Mouse (Mus musculus) heart, postnatal 36 days (tissue): ENCODE measurements at regions not wholly inside any gene's neighbourhood (a gene's known extent, or its start where the extent isn't known, plus 50 kb on each side); places are given as distances from the start of the nearest gene placed in this dataset.
"Not testable (repeated sequence)": the region's sequence is repeated elsewhere in the genome, so short reads cannot be mapped to it uniquely, and the experiment has no call there.

ENCODE experiments used
- DNase-seq, 2 experiments: peaks; one replicate each; pipeline ENCODE4 v3.0.0; 2021 to 2022
- intact Hi-C: fragments of 180-260 bp; cut with DNase I; formaldehyde crosslinking; loops from one replicate; pipeline ENCODE4 v1.15.1; 2025

DNA sequence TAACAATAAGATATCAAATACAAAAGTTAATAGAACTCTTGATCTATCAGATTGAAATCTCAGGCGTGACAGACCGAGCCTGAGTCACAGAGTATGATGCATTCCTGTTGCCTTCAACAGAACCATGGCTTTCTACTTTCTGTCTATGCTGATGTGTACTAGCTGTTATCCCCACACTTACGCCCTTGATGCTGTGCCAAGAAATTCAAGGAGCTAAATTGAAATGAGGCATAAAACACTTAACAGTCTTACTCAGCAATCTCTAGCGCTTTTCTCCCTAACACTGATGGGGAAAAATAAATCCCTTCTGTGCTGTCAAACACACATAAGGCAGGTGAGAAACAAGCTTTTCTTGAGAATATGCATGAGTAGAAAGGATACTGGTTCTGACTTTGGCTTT lies 222.5 kb downstream of the AI429214 start:
- DNase-seq: no peak

DNA sequence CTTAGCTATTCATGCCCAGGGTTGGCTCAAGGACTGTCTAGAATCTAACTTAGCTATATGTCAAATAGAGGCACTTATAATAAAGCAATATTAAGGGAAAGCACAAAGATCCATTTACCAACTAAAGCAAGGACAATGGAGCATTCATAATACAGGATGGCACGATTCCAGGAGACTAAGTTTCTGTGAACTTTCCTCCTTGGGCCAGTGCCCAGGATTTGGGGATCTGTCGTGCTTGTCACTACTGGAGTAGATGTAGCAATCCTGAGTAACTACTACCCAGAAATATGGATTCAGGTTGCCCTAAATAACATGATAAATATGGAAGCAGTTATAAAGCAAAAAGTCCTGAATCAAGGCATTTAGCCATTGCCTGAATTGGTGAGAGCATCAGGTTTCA lies 233.7 kb downstream of the AI429214 start:
- intact Hi-C loops: no loop called here
- DNase-seq: no peak

More for the DNA sequence above, 222.5 kb downstream of the AI429214 start:
- intact Hi-C loops: no loop called here

DNA sequence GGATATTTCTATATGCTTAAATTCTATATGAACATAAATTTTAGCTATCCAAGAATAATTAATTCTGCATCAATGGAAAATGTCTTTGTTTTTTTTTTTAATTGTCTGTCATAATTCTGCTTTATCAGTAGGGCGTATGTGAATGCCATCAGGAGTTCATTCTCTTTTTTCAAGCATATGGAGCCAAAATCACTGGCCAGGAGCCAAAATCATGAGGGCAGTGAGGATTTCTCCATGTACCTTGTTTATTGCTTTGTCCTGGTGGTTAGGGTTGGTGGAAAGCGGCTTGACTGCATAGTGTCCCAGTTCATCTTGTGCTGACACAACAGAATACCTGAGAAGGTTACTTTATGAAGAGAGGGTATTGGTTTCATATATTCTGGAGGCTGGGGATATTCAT lies 243.9 kb downstream of the AI429214 start:
- no peak for DNase-seq
- intact Hi-C loops: no loop called here

DNA sequence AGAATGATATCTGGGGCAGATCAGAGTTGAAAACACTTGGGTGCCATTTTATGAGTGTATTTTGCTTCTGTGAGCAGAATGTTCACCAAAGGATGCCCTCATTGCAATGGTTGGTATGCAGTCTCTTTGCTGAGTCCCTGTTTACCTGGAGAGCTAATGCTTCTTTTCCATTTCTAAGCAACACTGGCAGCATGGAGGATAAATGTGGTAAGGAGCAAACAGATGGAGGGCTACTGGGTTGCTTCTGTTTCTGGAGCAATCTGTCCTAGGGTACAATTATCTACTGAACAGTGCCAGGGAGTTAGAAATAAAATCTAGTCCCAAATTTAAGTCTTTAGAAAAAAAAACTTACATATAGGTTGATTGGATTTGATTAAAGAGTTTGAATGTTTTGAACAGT lies 245.9 kb downstream of the AI429214 start:
- intact Hi-C loops: no loop called here
- DNase-seq: no peak

DNA sequence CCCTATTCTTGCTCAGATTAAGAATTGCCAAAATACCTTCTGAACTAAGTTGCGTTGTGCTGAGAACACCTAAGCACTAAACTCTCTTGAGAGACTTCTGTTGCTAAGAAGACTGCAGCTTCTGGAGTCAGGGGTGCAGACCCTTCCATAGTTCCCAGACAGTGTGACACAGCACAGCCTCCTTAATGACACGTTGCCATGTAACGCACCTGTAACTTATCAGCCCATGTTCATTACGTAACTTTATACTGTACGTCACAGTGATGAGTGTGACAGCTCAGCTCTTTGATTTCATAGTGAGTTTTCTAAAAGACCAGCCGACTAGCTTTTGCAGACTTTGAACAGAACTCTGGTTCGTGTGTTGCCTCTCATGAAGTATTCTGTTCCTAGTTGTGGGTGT lies 257.8 kb downstream of the AI429214 start:
- DNase-seq, intact Hi-C loops: not testable (repeated sequence)

DNA sequence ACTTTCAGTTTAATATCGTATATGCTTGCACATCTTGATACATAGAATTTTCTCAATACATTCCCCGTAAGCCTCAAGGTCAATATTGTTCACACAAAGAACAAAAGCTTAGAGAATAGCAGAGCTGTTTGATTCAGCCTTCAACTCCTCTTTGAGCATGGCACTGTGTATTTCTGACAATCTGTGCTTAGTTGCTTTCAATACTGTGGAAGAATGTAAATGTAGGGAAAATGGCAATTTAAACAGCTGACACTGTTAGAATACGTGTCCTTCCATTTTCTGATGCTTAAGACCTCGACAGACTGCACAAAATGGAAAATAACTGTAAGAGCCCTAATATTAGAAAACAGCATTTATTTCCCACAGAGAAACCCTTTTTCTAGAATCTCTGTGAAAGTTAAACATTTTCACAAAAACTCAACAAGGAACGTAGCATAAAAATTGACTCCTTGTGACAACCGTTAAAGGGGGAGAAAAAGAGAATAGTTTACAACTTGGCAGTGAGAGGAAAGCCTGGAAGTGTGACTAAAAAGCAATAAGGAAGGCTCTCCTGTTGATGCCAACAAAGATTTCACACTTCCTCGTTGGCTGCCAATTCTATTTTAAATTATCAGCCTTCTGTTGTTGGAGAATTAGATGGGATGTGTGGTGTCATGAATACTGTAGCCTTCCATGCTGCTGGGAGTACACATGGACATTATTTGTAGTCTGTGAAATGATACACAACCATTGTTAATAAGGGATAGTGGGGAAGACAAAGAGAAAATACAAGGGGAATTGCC lies 297.9 kb downstream of the AI429214 start:
- no peak for DNase-seq
- intact Hi-C loops: no loop called here
